Mouse (Mus musculus) kidney, adult 11 months (tissue): ENCODE measurements at regions not wholly inside any gene's neighbourhood (a gene's known extent, or its start where the extent isn't known, plus 50 kb on each side); places are given as distances from the start of the nearest gene placed in this dataset.
A peak's percentile ranks its signal among the peaks of the same experiment; 100 is the strongest.
"Not testable (repeated sequence)": the region's sequence is repeated elsewhere in the genome, so short reads cannot be mapped to it uniquely, and the experiment has no call there.

Experiments
- DNase-seq: peaks from one replicate; pipeline ENCODE4 v3.0.0; 2022

GRCm38 (mm10) chr5:89354936-89355335 lies 102.8 kb downstream of the Gc start:
- not testable (repeated sequence) for DNase-seq

GRCm38 (mm10) chr5:89347771-89348170 lies 109.9 kb downstream of the Gc start:
- no peak for DNase-seq

GRCm38 (mm10) chr5:89340532-89340931 lies 117.2 kb downstream of the Gc start:
- no peak for DNase-seq

GRCm38 (mm10) chr5:89337966-89338657 lies 119.6 kb downstream of the Gc start:
- peak; percentile 65 for DNase-seq
